Mouse (Mus musculus): Measurements from ENCODE around the gene Trip4. TPM values are rescaled to one million over a fixed set of nuclear protein-coding genes. Genes with fewer than 3 reads are reported as not detected.
A peak's percentile ranks its signal among the peaks of the same experiment; 100 is the strongest.

Trip4 gene
- polyA plus RNA-seq, 1 experiment from 2014 or later = 25.5 TPM

DNA sequence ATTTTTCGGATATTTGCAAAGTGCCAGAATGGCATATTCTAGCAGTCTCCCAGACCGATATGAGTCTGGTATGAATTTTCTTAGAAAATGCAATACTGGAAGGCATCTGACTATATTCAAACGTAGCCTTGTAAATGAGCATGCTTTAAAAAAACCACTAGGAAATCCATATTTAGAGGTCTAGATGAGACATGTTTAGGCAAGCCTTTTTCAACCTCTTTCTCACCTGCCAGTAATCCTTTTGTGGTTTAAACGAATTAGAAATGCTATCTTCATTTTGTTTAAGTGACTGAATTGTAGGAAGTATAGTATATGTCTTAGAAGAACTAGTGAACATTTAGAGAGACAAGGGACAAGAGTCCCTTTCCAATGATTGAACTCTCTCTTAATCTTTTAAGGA, 1.2 kb upstream of the Trip4 start:
- peak overlapping the region; percentile 76 to 89 for H3K4me3 ChIP-seq (ENCODE audit: control insufficient read depth in 1 of 2, insufficient read depth in 1 of 2, low read depth in 1 of 2, low read length in 2 of 2)
- WGBS = 7% methylated on average over 4 of the region's 4 CpGs
- H3K27ac ChIP-seq (replicated peaks in 1 of 2; ENCODE audit: control insufficient read depth in 1 of 2, insufficient read depth in 1 of 2, low read depth in 2 of 2, low read length in 2 of 2) = peak overlapping the region; percentile 75 to 89; a peak in 3 of 4 replicates
- peak overlapping the region; percentile 91 for H3K4me2 ChIP-seq (ENCODE audit: low read length)
- peaks cover 7% of the 10 kb centered on the region; the same call in 1 of the 2 replicates for H3K36me3 ChIP-seq (ENCODE audit: control insufficient read depth, insufficient read depth, low read length)
- ATAC-seq (ENCODE audit: insufficient number of reproducible peaks, insufficient read depth, low FRiP score, low read depth) = no peak
- H3K27me3 ChIP-seq (ENCODE audit: control insufficient read depth, insufficient read depth, low read length) = no peaks in the 10 kb centered on the region
- peaks cover 0 to 16% of the 10 kb centered on the region in 2 experiments; a peak in 1 of 4 replicates for H3K4me1 ChIP-seq (ENCODE audit: control insufficient read depth in 2 of 2, insufficient read depth in 2 of 2, low read length in 2 of 2)
- H3K9ac ChIP-seq (ENCODE audit: low read length) = peak overlapping the region; percentile 84
- H3K9me3 ChIP-seq (ENCODE audit: control insufficient read depth, low read length) = no peaks in the 10 kb centered on the region

DNA sequence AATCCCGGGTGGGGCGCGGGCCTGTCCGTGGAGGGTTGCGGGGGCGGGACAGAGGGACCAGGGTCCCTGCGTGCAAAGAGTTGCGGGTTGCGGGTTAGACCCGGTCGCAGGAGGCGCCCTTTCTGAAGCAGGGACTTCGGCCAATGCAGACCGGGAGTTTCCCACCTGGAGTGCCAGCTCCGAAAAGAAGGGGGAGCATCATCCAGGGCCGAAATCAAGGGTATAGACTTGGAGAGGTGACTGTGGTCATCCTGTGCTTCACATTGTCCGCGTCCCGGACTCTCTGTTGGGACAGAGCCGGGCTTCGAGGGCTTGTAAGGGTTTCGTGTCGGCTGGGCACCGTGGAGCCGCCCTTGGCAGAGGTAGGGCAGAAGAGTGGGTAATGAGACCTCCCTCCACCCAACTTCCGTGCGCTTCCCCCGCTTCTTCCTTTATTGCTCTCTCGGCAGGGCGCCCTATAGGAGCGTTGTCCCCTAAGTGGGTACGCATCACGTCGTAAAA, 757 bp upstream of the Trip4 start:
- WGBS = under 1% methylated on average over 34 of the region's 34 CpGs
- Histone ChIP-seq H3K4me1 (ENCODE audit: control insufficient read depth in 2 of 2, insufficient read depth in 2 of 2, low read length in 2 of 2) (peaks cover 0 to 16% of the 10 kb centered on the region in 2 experiments; a peak in 1 of 4 replicates), H3K4me3 (ENCODE audit: control insufficient read depth in 1 of 2, insufficient read depth in 1 of 2, low read depth in 1 of 2, low read length in 2 of 2) (peak overlapping the region; percentile 76 to 89), H3K4me2 (ENCODE audit: low read length) (peak overlapping the region; percentile 91), H3K27ac (replicated peaks in 1 of 2; ENCODE audit: control insufficient read depth in 1 of 2, insufficient read depth in 1 of 2, low read depth in 2 of 2, low read length in 2 of 2) (peak overlapping the region; percentile 89), H3K36me3 (ENCODE audit: control insufficient read depth, insufficient read depth, low read length) (peaks cover 7% of the 10 kb centered on the region; the same call in 1 of the 2 replicates), H3K27me3 (ENCODE audit: control insufficient read depth, insufficient read depth, low read length) (no peaks in the 10 kb centered on the region), H3K9me3 (ENCODE audit: control insufficient read depth, low read length) (no peaks in the 10 kb centered on the region), H3K9ac (ENCODE audit: low read length) (peak overlapping the region; percentile 84)
- ATAC-seq (ENCODE audit: insufficient number of reproducible peaks, insufficient read depth, low FRiP score, low read depth) = peak; percentile 49

DNA sequence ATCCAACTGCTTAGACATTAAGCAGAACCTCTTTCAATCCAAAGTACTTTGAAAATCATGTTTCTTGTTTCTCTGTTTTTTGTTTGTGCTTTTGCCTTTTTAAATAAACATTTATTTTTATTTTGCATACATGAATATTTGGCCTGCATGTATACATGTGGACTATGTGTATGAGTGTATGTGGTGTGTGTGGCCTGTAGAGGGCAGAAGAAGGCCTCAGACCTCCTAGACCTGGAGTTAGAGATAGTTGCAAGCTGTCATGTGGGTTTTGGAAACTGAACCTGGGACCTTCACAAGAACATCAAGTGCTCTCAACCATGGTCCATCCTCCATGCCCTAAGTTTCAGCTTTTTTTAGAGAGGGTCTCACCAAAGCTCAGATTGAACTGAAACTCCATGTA, 5.2 kb downstream of the Trip4 start:
- no peak for ATAC-seq (ENCODE audit: insufficient number of reproducible peaks, insufficient read depth, low FRiP score, low read depth)
- no peaks in the 10 kb centered on the region for H3K27me3 ChIP-seq (ENCODE audit: control insufficient read depth, insufficient read depth, low read length)
- peaks cover 0 to 7% of the 10 kb centered on the region in 2 experiments; a peak in 1 of 4 replicates for H3K4me1 ChIP-seq (ENCODE audit: control insufficient read depth in 2 of 2, insufficient read depth in 2 of 2, low read length in 2 of 2)
- H3K9ac ChIP-seq (ENCODE audit: low read length) = no peak overlapping the region
- no peak overlapping the region for H3K4me3 ChIP-seq (ENCODE audit: control insufficient read depth in 1 of 2, insufficient read depth in 1 of 2, low read depth in 1 of 2, low read length in 2 of 2)
- H3K36me3 ChIP-seq (ENCODE audit: control insufficient read depth, insufficient read depth, low read length) = peaks cover 41% of the 10 kb centered on the region
- H3K27ac ChIP-seq (replicated peaks in 1 of 2; ENCODE audit: control insufficient read depth in 1 of 2, insufficient read depth in 1 of 2, low read depth in 2 of 2, low read length in 2 of 2) = no peak overlapping the region
- no peaks in the 10 kb centered on the region for H3K9me3 ChIP-seq (ENCODE audit: control insufficient read depth, low read length)
- H3K4me2 ChIP-seq (ENCODE audit: low read length) = no peak overlapping the region

DNA sequence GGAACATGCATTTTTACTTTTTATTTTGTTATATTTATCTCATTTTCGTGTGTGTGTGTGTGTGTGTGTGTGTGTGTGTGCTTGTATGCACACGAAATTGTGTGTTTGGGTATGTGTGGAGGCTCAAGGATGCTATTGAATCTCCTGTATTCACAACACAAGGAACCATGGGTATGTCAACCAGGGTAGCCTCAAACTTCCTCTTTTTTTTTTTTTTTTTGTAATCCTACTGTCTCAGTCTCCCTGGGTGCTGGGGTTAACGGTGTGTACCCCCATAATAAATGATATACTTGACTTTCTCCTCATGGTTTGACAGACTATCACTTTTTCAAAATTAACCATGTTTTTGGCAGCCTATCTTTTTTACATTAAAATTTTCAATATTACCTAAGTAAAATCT, 5.7 kb downstream of the Trip4 start:
- H3K4me1 ChIP-seq (ENCODE audit: control insufficient read depth in 2 of 2, insufficient read depth in 2 of 2, low read length in 2 of 2) = peaks cover 0 to 5% of the 10 kb centered on the region in 2 experiments; a peak in 1 of 4 replicates
- H3K27ac ChIP-seq (replicated peaks in 1 of 2; ENCODE audit: control insufficient read depth in 1 of 2, insufficient read depth in 1 of 2, low read depth in 2 of 2, low read length in 2 of 2) = no peak overlapping the region
- no peak overlapping the region for H3K4me2 ChIP-seq (ENCODE audit: low read length)
- peaks cover 44% of the 10 kb centered on the region for H3K36me3 ChIP-seq (ENCODE audit: control insufficient read depth, insufficient read depth, low read length)
- no peak for ATAC-seq (ENCODE audit: insufficient number of reproducible peaks, insufficient read depth, low FRiP score, low read depth)
- 94% methylated on average over 3 of the region's 3 CpGs for WGBS
- H3K4me3 ChIP-seq (ENCODE audit: control insufficient read depth in 1 of 2, insufficient read depth in 1 of 2, low read depth in 1 of 2, low read length in 2 of 2) = no peak overlapping the region
- H3K27me3 ChIP-seq (ENCODE audit: control insufficient read depth, insufficient read depth, low read length) = no peaks in the 10 kb centered on the region
- H3K9me3 ChIP-seq (ENCODE audit: control insufficient read depth, low read length) = no peaks in the 10 kb centered on the region
- H3K9ac ChIP-seq (ENCODE audit: low read length) = no peak overlapping the region

DNA sequence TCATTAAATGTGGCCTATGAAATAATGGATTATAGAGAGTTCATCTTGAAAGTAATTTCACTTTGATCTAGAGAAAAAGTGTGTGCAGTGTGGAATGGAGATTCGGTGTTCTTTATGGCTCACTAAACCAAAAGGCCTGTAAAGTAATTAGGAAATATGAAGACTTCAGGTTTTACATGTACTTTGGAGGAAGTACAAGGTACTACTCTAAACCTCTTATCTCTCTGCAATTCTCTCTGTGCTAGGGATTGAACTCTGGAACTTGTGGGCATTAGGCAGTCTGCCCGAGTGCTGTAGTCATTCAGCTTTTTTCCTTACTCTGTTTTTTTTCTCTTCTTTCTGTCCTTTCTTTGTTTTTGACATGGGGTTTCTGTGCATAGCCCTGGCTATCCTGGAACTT, 11.6 kb downstream of the Trip4 start:
- Histone ChIP-seq H3K36me3 (ENCODE audit: control insufficient read depth, insufficient read depth, low read length) (peaks cover 70% of the 10 kb centered on the region), H3K9ac (ENCODE audit: low read length) (no peak overlapping the region), H3K27me3 (ENCODE audit: control insufficient read depth, insufficient read depth, low read length) (no peaks in the 10 kb centered on the region), H3K27ac (replicated peaks in 1 of 2; ENCODE audit: control insufficient read depth in 1 of 2, insufficient read depth in 1 of 2, low read depth in 2 of 2, low read length in 2 of 2) (no peak overlapping the region), H3K9me3 (ENCODE audit: control insufficient read depth, low read length) (no peaks in the 10 kb centered on the region), H3K4me2 (ENCODE audit: low read length) (no peak overlapping the region), H3K4me1 (ENCODE audit: control insufficient read depth in 2 of 2, insufficient read depth in 2 of 2, low read length in 2 of 2) (no peaks in the 10 kb centered on the region), H3K4me3 (ENCODE audit: control insufficient read depth in 1 of 2, insufficient read depth in 1 of 2, low read depth in 1 of 2, low read length in 2 of 2) (no peak overlapping the region)
- no peak for ATAC-seq (ENCODE audit: insufficient number of reproducible peaks, insufficient read depth, low FRiP score, low read depth)
- 93% methylated on average over 2 of the region's 2 CpGs for WGBS

DNA sequence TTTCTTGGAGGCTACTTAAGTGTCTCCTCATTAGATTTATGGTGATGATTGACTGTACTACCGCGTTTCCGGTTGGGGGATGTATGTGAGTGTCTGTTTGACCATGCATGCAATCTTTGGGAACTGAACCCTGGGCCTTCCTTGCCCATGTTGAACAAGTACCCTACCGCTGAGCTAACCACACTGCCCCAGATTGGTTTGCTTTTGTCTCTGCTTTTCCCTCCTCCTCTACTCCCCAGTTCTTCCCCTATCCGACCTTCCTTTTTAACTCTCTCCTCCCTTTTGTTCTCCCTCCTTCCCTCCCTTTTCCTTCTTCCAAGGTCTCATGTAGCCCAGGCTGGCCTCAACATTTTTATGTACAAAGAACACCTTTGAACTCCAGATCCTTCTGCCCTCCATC, 17.5 kb downstream of the Trip4 start:
- Histone ChIP-seq H3K4me1 (ENCODE audit: control insufficient read depth in 2 of 2, insufficient read depth in 2 of 2, low read length in 2 of 2) (peaks cover 0 to 9% of the 10 kb centered on the region in 2 experiments; a peak in 1 of 4 replicates), H3K36me3 (ENCODE audit: control insufficient read depth, insufficient read depth, low read length) (peaks cover 30% of the 10 kb centered on the region), H3K4me3 (ENCODE audit: control insufficient read depth in 1 of 2, insufficient read depth in 1 of 2, low read depth in 1 of 2, low read length in 2 of 2) (peak overlapping the region; percentile 49 to 61), H3K27ac (replicated peaks in 1 of 2; ENCODE audit: control insufficient read depth in 1 of 2, insufficient read depth in 1 of 2, low read depth in 2 of 2, low read length in 2 of 2) (no peak overlapping the region), H3K27me3 (ENCODE audit: control insufficient read depth, insufficient read depth, low read length) (no peaks in the 10 kb centered on the region), H3K9me3 (ENCODE audit: control insufficient read depth, low read length) (no peaks in the 10 kb centered on the region), H3K4me2 (ENCODE audit: low read length) (peak overlapping the region; percentile 88), H3K9ac (ENCODE audit: low read length) (peak overlapping the region; percentile 72)
- WGBS = 7% methylated on average over 5 of the region's 5 CpGs
- ATAC-seq (ENCODE audit: insufficient number of reproducible peaks, insufficient read depth, low FRiP score, low read depth) = no peak

DNA sequence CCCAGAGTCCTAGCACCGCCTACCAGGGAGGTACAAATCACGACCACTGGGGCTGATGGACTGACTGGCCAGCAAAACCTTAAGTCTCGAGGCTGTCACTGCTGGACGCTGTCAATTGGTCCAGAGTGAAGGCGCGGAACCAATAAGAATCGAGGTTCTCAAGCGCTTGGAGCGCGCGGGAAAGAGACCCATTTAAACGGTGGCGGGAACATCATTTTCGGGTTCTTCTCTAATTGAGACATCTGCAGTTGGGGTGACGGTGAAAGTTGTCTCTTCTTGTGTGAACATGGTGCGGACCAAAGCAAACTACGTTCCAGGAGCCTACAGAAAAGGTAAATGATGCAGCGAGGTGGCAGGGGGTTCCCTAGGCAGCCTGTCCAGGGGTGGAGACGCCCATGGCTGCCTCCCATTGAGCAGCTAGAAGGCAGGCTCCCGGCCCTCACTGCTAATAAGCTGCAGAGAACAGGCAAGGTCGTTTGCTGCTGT, 18.4 kb downstream of the Trip4 start, which contains the start of gene Pclaf:
Pclaf (plus strand) TSS at position 95 of the 486 bp plus-strand sequence.
- 0 out of 4 replicates have a peak within 1 kb of the TSS, but pooled peaks of 1 of the 2 experiments have one; percentile 11 for H3K27ac ChIP-seq (replicated peaks in 1 of 2; ENCODE audit: control insufficient read depth in 1 of 2, insufficient read depth in 1 of 2, low read depth in 2 of 2, low read length in 2 of 2)
- under 1% methylated on average over 21 of the region's 21 CpGs for WGBS
- no peaks in the 10 kb centered on the region for H3K27me3 ChIP-seq (ENCODE audit: control insufficient read depth, insufficient read depth, low read length)
- H3K4me2 ChIP-seq (ENCODE audit: low read length) = peak within 1 kb of the TSS; percentile 88
- H3K4me1 ChIP-seq (ENCODE audit: control insufficient read depth in 2 of 2, insufficient read depth in 2 of 2, low read length in 2 of 2) = peaks cover 0 to 12% of the 10 kb centered on the region in 2 experiments; a peak in 2 of 4 replicates
- H3K9me3 ChIP-seq (ENCODE audit: control insufficient read depth, low read length) = no peaks in the 10 kb centered on the region
- ATAC-seq (ENCODE audit: insufficient number of reproducible peaks, insufficient read depth, low FRiP score, low read depth) = peak; percentile 95
- H3K9ac ChIP-seq (ENCODE audit: low read length) = peak within 1 kb of the TSS; percentile 72
- H3K36me3 ChIP-seq (ENCODE audit: control insufficient read depth, insufficient read depth, low read length) = peaks cover 22% of the 10 kb centered on the region
- peak within 1 kb of the TSS; percentile 49 to 61 for H3K4me3 ChIP-seq (ENCODE audit: control insufficient read depth in 1 of 2, insufficient read depth in 1 of 2, low read depth in 1 of 2, low read length in 2 of 2)
